Mouse (Mus musculus) neural tube, embryonic 11.5 days (tissue): Measurements from ENCODE around the gene Gdf15. TPM values are rescaled to one million over a fixed set of nuclear protein-coding genes. Genes with fewer than 3 reads are reported as not detected.

ENCODE experiments used
- ATAC-seq: fragments of 200-750 bp; cut with Nextera tagmentation; 2 replicates; pipeline ENCODE4 v1.8.0; 2017; ENCODE audit warnings: moderate number of reproducible peaks, mild to moderate bottlenecking, moderate TSS enrichment, moderate library complexity; ENCODE audit not compliant: insufficient read depth, low FRiP score, low TSS enrichment
- DNase-seq: peaks from one replicate; pipeline ENCODE4 v3.0.0-alpha.2; 2015; ENCODE audit warnings: low spot score
- H3K27ac ChIP-seq: fragments of 300-500 bp; sonication (generic); 2 replicates; pipeline ENCODE4 v1.5.1; 2014; ENCODE audit warnings: low read depth, mild to moderate bottlenecking, low read length
- H3K27me3 ChIP-seq: fragments of 300-500 bp; sonication (generic); 2 replicates; pipeline ENCODE4 v1.6.1; 2014; ENCODE audit warnings: mild to moderate bottlenecking, low read length, mixed read lengths; ENCODE audit not compliant: control insufficient read depth, insufficient read depth
- H3K36me3 ChIP-seq: fragments of 300-500 bp; sonication (generic); 2 replicates; pipeline ENCODE4 v1.6.1; 2014; ENCODE audit warnings: mild to moderate bottlenecking, low read length, moderate library complexity, mixed read lengths; ENCODE audit not compliant: control insufficient read depth, insufficient read depth
- H3K4me1 ChIP-seq: fragments of 300-500 bp; sonication (generic); 2 replicates; pipeline ENCODE4 v1.6.1; 2014; ENCODE audit warnings: low read length, mixed read lengths; ENCODE audit not compliant: control insufficient read depth, insufficient read depth
- H3K4me2 ChIP-seq: fragments of 300-500 bp; sonication (generic); 2 replicates; pipeline ENCODE4 v1.6.1; 2014; ENCODE audit warnings: low read depth, mild to moderate bottlenecking, moderate library complexity
- H3K4me3 ChIP-seq: fragments of 300-500 bp; sonication (generic); 2 replicates; pipeline ENCODE4 v1.5.1; 2014; ENCODE audit warnings: low read depth, low read length
- H3K9ac ChIP-seq: fragments of 300-500 bp; sonication (generic); 2 replicates; pipeline ENCODE4 v1.6.1; 2014; ENCODE audit warnings: mild to moderate bottlenecking, low read length
- H3K9me3 ChIP-seq: fragments of 300-500 bp; sonication (generic); 2 replicates; pipeline ENCODE4 v1.6.1; 2016; ENCODE audit warnings: low read length; ENCODE audit not compliant: control insufficient read depth
- WGBS: fragments of 180-500 bp; shearing (Covaris S2); extraction: QIAGEN DNeasy Blood & Tissue Kit; methylation state at CpG from one replicate; pipeline ENCODE4 v1.1.7; 2014; 5-methylcytosine and 5-hydroxymethylcytosine counted together
- polyA plus RNA-seq: library from polyadenylated mRNA; unstranded; fragments of >200 nt; fragmentation: Nextera tagmentation; extraction: Ambion mirVana; gene quantifications from 2 replicates; pipeline ENCODE4 v1.2.1, GENCODE M21; 2014

Gene Gdf15
- polyA plus RNA-seq, 1 experiment from 2014 or later = 0.28 TPM

DNA sequence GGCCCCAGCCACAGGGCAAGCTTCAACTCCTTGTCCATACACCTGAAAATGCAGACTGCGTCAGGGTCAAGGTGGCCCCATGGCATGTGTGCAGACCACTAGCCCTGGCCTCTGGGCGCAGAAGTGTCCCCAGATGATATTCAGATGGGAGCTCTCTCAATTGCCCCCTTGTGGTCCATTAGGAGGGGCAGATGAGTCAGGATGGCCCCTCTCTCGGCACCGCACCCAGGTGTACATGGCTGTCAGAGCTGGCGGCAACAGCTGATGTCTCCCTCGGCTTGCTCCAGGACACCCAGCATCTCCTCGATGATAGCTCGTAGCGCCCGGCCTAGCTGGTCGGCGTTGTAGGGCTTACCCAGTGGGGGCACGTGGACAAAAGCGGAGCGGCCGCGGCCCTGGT lies 18.1 kb upstream of the Gdf15 start:
- no peaks in the 10 kb centered on the region for H3K9me3 ChIP-seq
- no peak for ATAC-seq
- H3K36me3 ChIP-seq = peaks cover 10% of the 10 kb centered on the region
- H3K4me2 ChIP-seq = no peak overlapping the region
- H3K9ac ChIP-seq = no peak overlapping the region
- DNase-seq = no peak
- H3K4me1 ChIP-seq = peaks cover 37% of the 10 kb centered on the region
- WGBS = 96% methylated on average over 17 of the region's 17 CpGs
- 0 out of 2 replicates have a peak overlapping the region, but pooled peaks have one; percentile 39 for H3K27ac ChIP-seq
- no peaks in the 10 kb centered on the region for H3K27me3 ChIP-seq
- H3K4me3 ChIP-seq = no peak overlapping the region

DNA sequence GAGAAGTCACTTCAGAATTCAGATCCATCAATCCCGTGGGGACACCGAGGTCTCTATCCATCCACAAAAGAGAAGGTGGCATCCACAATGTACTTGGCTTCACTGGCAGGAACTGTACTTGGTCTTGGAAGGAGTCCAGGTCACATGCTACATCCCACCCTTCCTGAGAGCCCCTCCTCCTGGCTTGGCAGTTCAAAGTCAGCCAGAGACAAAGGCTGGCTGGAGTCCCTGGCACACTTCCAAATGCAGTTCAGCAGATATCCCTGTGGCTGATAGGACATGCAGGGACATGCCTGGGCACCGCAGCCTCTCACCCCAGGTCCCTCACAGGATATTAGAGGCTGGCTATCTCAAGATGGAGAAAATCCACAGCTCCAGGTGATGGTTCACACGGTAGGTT lies 17.1 kb upstream of the Gdf15 start:
- Histone ChIP-seq H3K27me3 (no peaks in the 10 kb centered on the region), H3K36me3 (peaks cover 7% of the 10 kb centered on the region), H3K9me3 (no peaks in the 10 kb centered on the region), H3K4me3 (no peak overlapping the region), H3K9ac (no peak overlapping the region), H3K4me1 (peaks cover 34% of the 10 kb centered on the region), H3K27ac (peak overlapping the region; percentile 63), H3K4me2 (no peak overlapping the region)
- WGBS = 88% methylated on average over 4 of the region's 4 CpGs
- DNase-seq (peak; percentile 69), ATAC-seq (peak; percentile 32; the same call in 1 of the 2 replicates)

DNA sequence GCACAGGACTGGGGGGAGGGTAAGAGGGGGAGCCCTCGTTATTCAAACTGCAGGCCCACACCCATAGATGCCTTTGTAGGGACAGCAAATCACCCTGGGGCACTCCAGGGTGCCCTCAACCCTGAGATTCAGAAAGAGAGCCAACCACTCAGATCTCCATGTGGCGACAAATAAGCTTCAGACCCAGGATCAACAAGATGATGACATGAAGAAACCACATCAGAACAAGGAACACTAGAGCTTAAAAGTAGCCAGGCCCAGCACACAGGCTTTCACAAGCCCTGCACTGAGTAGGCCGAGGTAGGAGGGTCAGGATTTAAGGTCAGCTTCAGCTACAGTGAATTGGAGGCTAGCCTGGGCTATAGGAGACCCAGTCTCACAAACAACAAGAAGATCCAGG lies 16.7 kb upstream of the Gdf15 start:
- no peak for DNase-seq
- H3K36me3 ChIP-seq = peaks cover 7% of the 10 kb centered on the region; the same call in 1 of the 2 replicates
- H3K27ac ChIP-seq = peak overlapping the region; percentile 63
- H3K9ac ChIP-seq = no peak overlapping the region
- no peak overlapping the region for H3K4me2 ChIP-seq
- ATAC-seq = no peak
- H3K9me3 ChIP-seq = no peaks in the 10 kb centered on the region
- no peaks in the 10 kb centered on the region for H3K27me3 ChIP-seq
- peaks cover 33% of the 10 kb centered on the region for H3K4me1 ChIP-seq
- 70% methylated on average over 3 of the region's 3 CpGs for WGBS
- H3K4me3 ChIP-seq = no peak overlapping the region

DNA sequence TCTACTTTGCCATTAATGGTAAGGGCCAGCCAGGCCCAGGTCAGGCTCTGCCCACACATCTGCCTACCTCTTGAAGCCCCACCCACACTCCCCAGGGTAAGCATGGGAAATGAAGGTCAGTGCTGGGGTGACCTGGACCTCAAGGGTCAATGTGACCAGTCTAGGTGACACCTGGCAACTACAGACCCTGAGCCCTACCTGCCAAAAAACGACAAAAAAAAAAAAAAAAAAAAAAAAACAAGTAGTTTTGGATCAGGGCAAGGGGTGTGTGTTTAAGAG lies 15.8 kb upstream of the Gdf15 start:
- Histone ChIP-seq H3K9ac (no peak overlapping the region; the same call in 1 of the 2 replicates), H3K36me3 (peaks cover 7% of the 10 kb centered on the region; the same call in 1 of the 2 replicates), H3K27ac (peak overlapping the region; percentile 56), H3K4me2 (no peak overlapping the region), H3K9me3 (no peaks in the 10 kb centered on the region), H3K4me1 (peaks cover 33% of the 10 kb centered on the region), H3K4me3 (no peak overlapping the region), H3K27me3 (no peaks in the 10 kb centered on the region)
- no peak for ATAC-seq
- no peak for DNase-seq
- WGBS = 57% methylated on average over 1 of the region's 1 CpGs

DNA sequence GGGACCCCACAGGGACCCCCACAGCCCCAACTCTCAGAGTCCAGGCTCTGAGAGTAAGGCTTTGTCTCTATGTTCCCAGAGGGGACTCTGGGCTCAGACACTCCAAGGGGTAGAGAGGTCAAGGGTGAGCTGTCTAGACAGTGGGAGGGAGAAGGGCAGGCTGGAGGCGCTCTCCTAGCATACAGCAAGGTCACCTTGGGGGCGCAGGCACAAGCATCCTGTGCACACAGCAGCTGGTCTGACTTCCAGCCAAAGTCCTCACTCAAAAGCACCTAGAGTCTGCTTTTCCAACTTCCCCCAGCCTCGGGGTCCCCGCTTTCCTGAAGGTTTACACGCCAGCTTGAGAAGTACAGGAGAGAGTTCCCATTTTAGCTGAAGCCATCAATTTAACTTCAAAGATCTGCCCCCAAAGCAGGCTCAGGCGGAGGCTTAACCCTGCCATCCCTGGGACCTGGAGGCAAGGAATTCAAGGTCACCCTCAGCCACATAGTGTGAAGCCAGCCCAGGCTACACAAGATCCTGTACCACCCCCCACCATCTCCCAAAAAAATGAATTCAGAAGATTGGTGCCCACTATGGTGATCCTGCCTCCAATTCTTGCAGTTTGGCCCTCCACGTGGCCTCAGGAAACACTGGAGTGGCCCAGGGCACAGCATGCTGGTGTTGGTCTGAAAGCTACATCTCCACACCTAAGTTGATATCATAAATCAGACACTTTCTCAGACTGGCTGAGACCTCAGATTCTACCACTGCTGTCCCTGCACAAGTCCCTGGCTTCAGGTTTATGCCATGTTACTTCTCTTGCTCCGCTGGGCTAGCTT lies 15.3 kb upstream of the Gdf15 start:
- H3K4me2 ChIP-seq = no peak overlapping the region
- ATAC-seq (peak; percentile 49), DNase-seq (peak; percentile 68)
- peaks cover 7% of the 10 kb centered on the region; the same call in 1 of the 2 replicates for H3K36me3 ChIP-seq
- no peaks in the 10 kb centered on the region for H3K9me3 ChIP-seq
- 37% methylated on average over 8 of the region's 8 CpGs for WGBS
- H3K9ac ChIP-seq = peak overlapping the region; percentile 15; the same call in 1 of the 2 replicates
- no peak overlapping the region for H3K4me3 ChIP-seq
- peaks cover 30% of the 10 kb centered on the region for H3K4me1 ChIP-seq
- H3K27me3 ChIP-seq = no peaks in the 10 kb centered on the region
- peak overlapping the region; percentile 56 for H3K27ac ChIP-seq

DNA sequence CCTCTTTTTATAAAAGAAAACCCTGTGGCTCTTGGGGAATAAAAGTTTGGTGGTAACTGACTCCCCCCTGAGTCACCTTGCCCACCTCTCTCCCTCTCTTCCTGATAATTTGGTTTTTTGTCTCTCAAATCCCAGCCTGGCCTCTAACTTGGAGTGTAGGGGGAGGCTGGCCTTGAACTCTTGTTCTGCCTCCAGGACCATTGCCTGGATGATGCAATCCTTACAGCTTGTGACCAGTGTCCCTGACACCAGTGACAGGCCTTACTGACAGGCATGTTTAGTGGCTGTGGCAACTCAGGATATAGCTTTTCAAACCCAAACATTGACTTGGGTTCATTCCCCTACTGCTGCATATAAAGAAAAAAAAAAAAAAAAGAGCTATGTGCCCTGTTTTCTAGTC lies 14.5 kb upstream of the Gdf15 start:
- H3K4me3 ChIP-seq = no peak overlapping the region
- no peak overlapping the region; the same call in 1 of the 2 replicates for H3K9ac ChIP-seq
- H3K4me1 ChIP-seq = peaks cover 30% of the 10 kb centered on the region
- H3K27ac ChIP-seq = peak overlapping the region; percentile 56
- DNase-seq = no peak
- H3K27me3 ChIP-seq = no peaks in the 10 kb centered on the region
- no peak for ATAC-seq
- H3K9me3 ChIP-seq = no peaks in the 10 kb centered on the region
- H3K36me3 ChIP-seq = peaks cover 7% of the 10 kb centered on the region; the same call in 1 of the 2 replicates
- no peak overlapping the region for H3K4me2 ChIP-seq

DNA sequence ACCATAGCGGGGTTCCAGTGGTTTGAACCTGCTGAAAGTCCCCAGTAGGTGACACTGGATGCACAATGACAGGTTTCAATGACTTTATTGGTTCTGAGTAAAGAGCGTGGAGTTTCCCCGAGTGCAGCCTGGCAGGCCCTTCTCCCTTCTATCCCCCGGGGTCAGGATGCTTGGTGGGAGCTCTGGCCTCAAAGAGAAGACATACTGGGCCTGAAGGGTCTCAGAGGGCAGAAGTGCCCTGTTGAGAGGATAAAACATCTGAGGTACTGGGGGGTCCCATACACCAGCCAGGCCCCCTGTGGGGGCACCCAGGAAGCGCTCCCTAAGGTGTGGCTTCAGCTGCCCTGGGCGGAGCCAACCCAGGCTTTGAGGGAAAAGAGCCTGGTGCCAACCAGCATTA lies 14.1 kb upstream of the Gdf15 start:
- WGBS = 66% methylated on average over 6 of the region's 6 CpGs
- DNase-seq (no peak), ATAC-seq (no peak)
- H3K4me1 ChIP-seq = peaks cover 30% of the 10 kb centered on the region
- no peak overlapping the region for H3K4me2 ChIP-seq
- H3K27ac ChIP-seq = peak overlapping the region; percentile 56
- no peak overlapping the region for H3K4me3 ChIP-seq
- no peaks in the 10 kb centered on the region for H3K9me3 ChIP-seq
- no peak overlapping the region; the same call in 1 of the 2 replicates for H3K9ac ChIP-seq
- peaks cover 7% of the 10 kb centered on the region; the same call in 1 of the 2 replicates for H3K36me3 ChIP-seq
- no peaks in the 10 kb centered on the region for H3K27me3 ChIP-seq

DNA sequence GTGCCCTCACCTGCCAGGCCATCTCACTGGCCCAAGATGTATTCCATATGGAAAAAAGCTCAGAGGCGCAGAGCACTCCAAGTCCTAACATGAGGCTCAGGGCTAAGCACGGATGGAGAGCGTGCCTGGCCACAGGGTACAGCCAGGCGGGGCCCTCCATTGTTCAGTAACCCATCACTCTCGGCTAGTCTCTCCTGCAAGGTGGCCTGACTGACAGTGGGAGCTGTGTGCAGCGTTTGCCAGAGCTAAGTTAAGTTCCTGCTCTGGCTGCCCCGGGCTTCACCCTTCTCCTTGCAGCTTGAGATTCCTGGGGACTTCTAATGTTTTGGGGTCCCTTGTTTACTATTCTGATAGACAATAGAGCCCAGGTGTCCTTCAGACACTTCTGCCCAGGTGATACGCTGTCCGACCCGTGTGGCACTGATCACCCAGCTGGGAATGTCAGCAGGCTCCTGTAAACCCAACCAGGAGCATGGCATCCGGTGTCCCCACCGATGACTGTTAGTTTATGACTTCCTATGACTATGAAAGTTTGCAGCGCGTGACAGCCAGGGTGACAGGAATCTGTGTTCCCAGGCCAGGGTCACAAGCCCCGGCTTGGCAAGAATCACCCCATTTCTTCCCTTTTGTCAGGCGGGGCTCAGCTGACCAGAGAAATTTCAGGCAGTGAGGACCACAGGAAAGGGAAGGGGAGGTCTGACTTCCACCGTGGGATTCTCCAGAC lies 13.4 kb upstream of the Gdf15 start:
- Histone ChIP-seq H3K27ac (0 out of 2 replicates have a peak overlapping the region, but pooled peaks have one; percentile 39), H3K36me3 (peaks cover 7% of the 10 kb centered on the region; the same call in 1 of the 2 replicates), H3K9me3 (no peaks in the 10 kb centered on the region), H3K4me3 (no peak overlapping the region), H3K4me1 (peaks cover 30% of the 10 kb centered on the region), H3K27me3 (no peaks in the 10 kb centered on the region), H3K4me2 (no peak overlapping the region), H3K9ac (peak overlapping the region; percentile 40)
- ATAC-seq (0 out of 2 replicates have a peak, but pooled peaks have one; percentile 40), DNase-seq (no peak)
- 61% methylated on average over 17 of the region's 17 CpGs for WGBS
